Mouse (Mus musculus): Measurements from ENCODE around the gene Muc5ac.

The Muc5ac gene

GRCm38 (mm10) chr7:141836423-141836822, 47.7 kb downstream of the Muc5ac start:
- DNase-seq: peak; percentile 13

GRCm38 (mm10) chr7:141838779-141839178, 50.0 kb downstream of the Muc5ac start, which contains the start of gene Muc5b:
Gene Muc5b, plus strand, starts transcription at chr7:141839070.
- no peak for DNase-seq

- DNase-seq: no peak
Observed at GRCm38 (mm10) chr7:141840354-141840753, 51.6 kb downstream of the Muc5ac start.

GRCm38 (mm10) chr7:141861046-141861445, 72.3 kb downstream of the Muc5ac start:
- no peak for DNase-seq

All from thymus, postnatal 4 days (tissue).